Mouse (Mus musculus) heart, embryonic 14.5 days (tissue): Measurements from ENCODE around the gene Sgpp1. TPM values are rescaled to one million over a fixed set of nuclear protein-coding genes. Genes with fewer than 3 reads are reported as not detected.

ENCODE experiments used
- polyA plus RNA-seq: library from polyadenylated mRNA; unstranded; fragments of >200 nt; fragmentation: Nextera tagmentation; extraction: Ambion mirVana; gene quantifications from 2 replicates; pipeline ENCODE4 v1.2.1, GENCODE M21; 2014

Gene Sgpp1
- polyA plus RNA-seq, 1 experiment from 2014 or later, result 25.3 TPM

Other genes with a start within 250 kb of the Sgpp1 start
- gene Ppp2r5e, start 139.5 kb downstream of the Sgpp1 start, polyA plus RNA-seq, result 13.1 and 13.8 TPM in 2 replicates
- gene Wdr89, start 66.2 kb downstream of the Sgpp1 start, polyA plus RNA-seq, result 7.6 and 7.8 TPM in 2 replicates
- gene Syne2, start 82.4 kb upstream of the Sgpp1 start, polyA plus RNA-seq, result 52.5 and 55.9 TPM in 2 replicates